Mouse (Mus musculus) bone marrow macrophage, adult 2 months (primary cell): Measurements from ENCODE around the gene Ndp.

Experiments
- CTCF ChIP-seq: IDR thresholded peaks from 2 replicates; pipeline ENCODE4 v1.5.1; 2012; ENCODE audit warnings: low read depth, mild to moderate bottlenecking, low read length, moderate library complexity
- POLR2A ChIP-seq: IDR thresholded peaks from 2 replicates; pipeline ENCODE4 v1.6.1; 2012; ENCODE audit warnings: mild to moderate bottlenecking, low read depth, low read length, borderline replicate concordance

DNA sequence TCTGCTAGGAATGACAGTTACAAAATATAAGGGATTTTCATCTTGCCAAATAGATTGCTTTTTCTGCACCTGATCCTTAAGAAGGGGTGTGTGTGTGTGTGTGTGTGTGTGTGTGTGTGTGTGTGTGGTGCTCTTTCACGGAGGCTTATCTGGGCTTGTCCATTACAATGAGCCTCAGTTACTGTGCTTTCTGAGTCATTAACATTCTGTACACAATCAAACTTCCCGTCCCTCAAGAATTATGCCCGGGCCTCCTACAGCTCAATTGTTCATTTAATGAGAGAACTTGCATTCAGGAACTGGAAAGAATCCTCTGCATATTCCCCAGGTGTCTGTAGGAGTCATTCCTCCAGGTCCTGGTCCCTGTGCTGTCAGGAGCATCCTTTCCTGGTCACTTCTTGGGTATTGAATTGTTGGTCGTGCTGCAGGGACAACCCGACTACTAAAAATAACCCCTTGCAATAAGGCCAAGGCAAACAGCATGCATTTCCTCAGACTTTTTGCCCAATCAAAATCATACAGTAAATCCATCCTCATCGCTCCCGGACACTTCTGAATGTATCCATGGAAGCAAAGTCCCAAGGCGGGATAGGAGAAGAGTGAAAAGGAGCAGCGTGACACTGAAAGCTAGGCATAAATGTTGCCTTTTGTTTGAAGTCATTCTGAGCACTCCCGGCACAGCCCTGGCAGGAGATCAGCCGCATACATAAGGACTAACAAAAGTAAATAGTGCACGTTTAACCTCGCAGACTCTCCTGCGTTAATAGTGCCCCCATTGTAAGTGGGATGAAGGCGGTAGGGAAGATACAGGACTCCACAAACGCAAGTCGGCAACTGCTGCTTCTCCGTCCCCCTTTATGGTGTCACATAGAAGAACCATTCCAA, 1.1 kb downstream of the Ndp start:
- TF ChIP-seq CTCF (no peak), POLR2A (no peak)
